Mouse (Mus musculus): ENCODE measurements around the gene Eif5a.

Gene Eif5a

DNA sequence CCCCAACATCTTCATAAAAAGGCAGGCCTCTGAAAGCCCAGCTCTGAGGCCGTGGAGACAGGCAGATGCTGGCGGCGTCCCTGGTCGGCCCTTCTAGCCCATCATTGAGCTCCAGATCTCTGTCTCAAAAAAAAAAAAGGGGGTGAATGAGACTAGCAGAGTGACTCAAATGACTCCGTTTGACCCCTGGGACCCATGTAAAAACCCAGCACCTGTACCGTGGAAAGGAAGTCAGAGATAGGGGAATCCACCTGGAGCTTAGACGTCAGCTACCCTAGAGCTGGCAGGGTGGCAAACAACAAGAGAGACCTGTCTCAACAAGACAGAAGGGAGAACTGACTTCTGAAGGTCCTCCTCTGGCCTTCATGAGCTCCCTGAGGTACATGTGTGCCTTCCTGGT, 49.9 kb downstream of the Eif5a start:
- DNase-seq = no peak

DNA sequence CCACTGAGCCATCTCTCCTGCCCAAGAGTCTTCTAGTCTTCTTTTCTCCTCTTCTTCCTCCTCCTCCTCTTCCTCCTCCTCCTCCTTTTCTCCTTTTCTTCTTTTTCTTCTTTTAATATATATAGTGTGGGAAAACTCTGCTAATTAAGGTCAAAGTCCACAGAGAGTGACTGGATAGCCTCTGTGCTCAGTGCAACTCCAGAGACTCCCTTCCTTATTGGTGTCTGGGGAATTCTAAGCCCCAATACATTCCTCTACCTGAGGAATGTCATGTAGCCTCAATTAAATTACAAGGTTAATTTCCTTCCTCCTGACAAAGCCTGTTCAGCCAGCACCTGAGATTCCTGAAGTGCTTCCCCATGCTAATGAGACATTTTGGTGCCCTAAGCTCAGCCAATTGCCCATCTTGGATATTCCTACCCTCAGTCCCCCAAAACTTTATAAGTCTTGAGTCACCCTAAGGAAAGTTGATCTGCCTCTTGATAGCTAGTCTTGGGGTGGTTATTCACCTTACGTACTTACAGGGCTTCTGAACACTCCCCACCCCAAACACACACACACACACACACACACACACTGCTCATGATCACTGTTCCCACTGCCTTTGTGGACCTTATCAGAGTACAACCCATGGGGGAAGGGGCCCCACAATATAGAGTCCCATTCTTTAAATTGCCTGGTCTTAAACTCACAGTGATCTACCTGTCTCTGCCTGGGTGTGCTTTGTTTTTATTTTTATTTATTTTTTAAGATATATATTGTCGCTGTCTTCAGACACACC, 51.3 kb downstream of the Eif5a start:
- DNase-seq = no peak

DNA sequence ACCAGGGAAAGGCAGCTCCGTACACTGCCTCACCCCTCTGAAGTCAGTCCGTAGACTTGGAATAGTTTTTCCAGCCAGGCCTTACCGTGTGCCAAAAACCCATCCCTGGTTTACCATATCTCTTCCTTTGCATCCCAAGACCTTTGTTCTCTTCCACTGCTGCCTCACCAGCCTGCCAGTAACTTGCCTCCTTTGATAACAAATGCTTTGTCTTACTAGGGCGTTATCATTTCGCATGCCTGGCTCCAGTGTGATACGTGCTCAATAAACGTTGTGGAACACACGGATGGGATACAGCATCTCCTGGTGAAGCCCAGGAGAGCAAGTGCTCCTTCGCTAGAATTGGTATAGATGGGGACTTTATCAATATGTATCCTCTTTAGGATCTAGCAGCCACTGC, 54.4 kb downstream of the Eif5a start:
- no peak for DNase-seq

Data from cerebellum, adult 8-10 months (tissue).